Mouse (Mus musculus) spleen, adult 2 months (tissue): ENCODE measurements around the gene Dusp23. TPM values are rescaled to one million over a fixed set of nuclear protein-coding genes. Genes with fewer than 3 reads are reported as not detected.

Experiments
- DNase-seq, 2 experiments: peaks; one replicate each; pipeline versions ENCODE4 v3.0.0 to v3.0.0-alpha.2; 2012 to 2021; ENCODE audit warnings: low spot score in 2 of 2, low read depth in 1 of 2
- H3K27ac ChIP-seq: fragments of 200-500 bp; 2 replicates; pipeline ENCODE4 v1.5.1; 2012; ENCODE audit warnings: low read length, inconsistent platforms; ENCODE audit not compliant: insufficient read depth
- H3K27me3 ChIP-seq: fragments of 200-500 bp; 2 replicates; pipeline ENCODE4 v1.6.1; 2012; ENCODE audit warnings: mild to moderate bottlenecking, moderate library complexity, low read length, inconsistent platforms; ENCODE audit not compliant: control insufficient read depth, insufficient read depth
- H3K36me3 ChIP-seq: fragments of 200-500 bp; 2 replicates; pipeline ENCODE4 v1.6.1; 2012; ENCODE audit warnings: mild to moderate bottlenecking, low read length, inconsistent platforms; ENCODE audit not compliant: control insufficient read depth, insufficient read depth
- H3K4me1 ChIP-seq: fragments of 200-500 bp; 2 replicates; pipeline ENCODE4 v1.6.1; 2011; ENCODE audit warnings: inconsistent platforms; ENCODE audit not compliant: control insufficient read depth, insufficient read depth, insufficient read length
- H3K4me3 ChIP-seq: fragments of 200-500 bp; 2 replicates; pipeline ENCODE4 v1.5.1; 2011; ENCODE audit warnings: mild to moderate bottlenecking, inconsistent platforms; ENCODE audit not compliant: insufficient read depth, insufficient read length; ENCODE audit errors: extremely low read depth
- CTCF ChIP-seq: fragments of 200-500 bp; IDR thresholded peaks from 2 replicates; pipeline ENCODE4 v1.5.1; 2011; ENCODE audit warnings: mild to moderate bottlenecking, inconsistent platforms; ENCODE audit not compliant: insufficient read depth, insufficient read length, insufficient replicate concordance; ENCODE audit errors: extremely low read depth
- POLR2A ChIP-seq: fragments of 200-500 bp; IDR thresholded peaks from 2 replicates; pipeline ENCODE4 v1.6.1; 2011; ENCODE audit warnings: low read depth, low read length, inconsistent platforms
- WGBS: fragments of 180-500 bp; shearing (Covaris S2); methylation state at CpG from one replicate; pipeline ENCODE4 v1.1.7; 2018; 5-methylcytosine and 5-hydroxymethylcytosine counted together
- polyA plus RNA-seq: library from polyadenylated mRNA; depleted of rRNA; stranded (reverse); fragments of >200 nt; gene quantifications from 2 replicates; pipeline ENCODE4 v1.2.3, GENCODE M21; 2012

Gene Dusp23
- polyA plus RNA-seq, 1 experiment, result 11.4 TPM

- DNase-seq, result no peak
- no peaks in the 10 kb centered on the region for H3K27me3 ChIP-seq
- no peak overlapping the region for H3K27ac ChIP-seq
- H3K36me3 ChIP-seq, result no peaks in the 10 kb centered on the region
- no peaks in the 10 kb centered on the region for H3K4me1 ChIP-seq
- TF ChIP-seq POLR2A (no peak), CTCF (no peak)
- WGBS, result 42% methylated on average over 6 of the region's 6 CpGs
- no peak overlapping the region for H3K4me3 ChIP-seq
These were observed 21.1 kb upstream of the Dusp23 start for GRCm38 (mm10) chr1:172653900-172654299.

- WGBS, result 87% methylated on average over 18 of the region's 18 CpGs
- no peak for DNase-seq
- TF ChIP-seq CTCF, result no peak
- H3K27me3 ChIP-seq, result no peaks in the 10 kb centered on the region
- no peak overlapping the region for H3K27ac ChIP-seq
- no peak overlapping the region for H3K4me3 ChIP-seq
- H3K4me1 ChIP-seq, result no peaks in the 10 kb centered on the region
- H3K36me3 ChIP-seq, result no peaks in the 10 kb centered on the region
These were observed 19.4 kb upstream of the Dusp23 start for GRCm38 (mm10) chr1:172652040-172652662.

- no peak for TF ChIP-seq CTCF
- TF ChIP-seq POLR2A, result no peak
- no peaks in the 10 kb centered on the region for H3K36me3 ChIP-seq
- 72% methylated on average over 10 of the region's 10 CpGs for WGBS
- no peak for DNase-seq
- H3K4me3 ChIP-seq, result no peak overlapping the region
- no peaks in the 10 kb centered on the region for H3K27me3 ChIP-seq
- H3K27ac ChIP-seq, result no peak overlapping the region
- no peaks in the 10 kb centered on the region for H3K4me1 ChIP-seq
These were observed 18.7 kb upstream of the Dusp23 start for GRCm38 (mm10) chr1:172651288-172651987.

GRCm38 (mm10) chr1:172650519-172651287, 17.9 kb upstream of the Dusp23 start:
- WGBS, result 71% methylated on average over 8 of the region's 8 CpGs
- Histone ChIP-seq H3K36me3 (no peaks in the 10 kb centered on the region), H3K27me3 (no peaks in the 10 kb centered on the region), H3K4me1 (no peaks in the 10 kb centered on the region), H3K27ac (no peak overlapping the region), H3K4me3 (no peak overlapping the region)
- TF ChIP-seq POLR2A (no peak), CTCF (peak; percentile 6; the same call in 1 of the 2 replicates)
- DNase-seq, result peak in 1 of 2 experiments; percentile 16

GRCm38 (mm10) chr1:172649396-172649795, 16.6 kb upstream of the Dusp23 start:
- DNase-seq, result no peak
- WGBS, result 80% methylated on average over 9 of the region's 9 CpGs
- no peaks in the 10 kb centered on the region for H3K4me1 ChIP-seq
- H3K27ac ChIP-seq, result no peak overlapping the region
- H3K4me3 ChIP-seq, result no peak overlapping the region
- no peaks in the 10 kb centered on the region for H3K36me3 ChIP-seq
- H3K27me3 ChIP-seq, result no peaks in the 10 kb centered on the region
- TF ChIP-seq CTCF (no peak), POLR2A (no peak)

GRCm38 (mm10) chr1:172647236-172647635, 14.5 kb upstream of the Dusp23 start:
- no peaks in the 10 kb centered on the region for H3K4me1 ChIP-seq
- 61% methylated on average over 4 of the region's 4 CpGs for WGBS
- DNase-seq, result no peak
- H3K4me3 ChIP-seq, result no peak overlapping the region
- no peaks in the 10 kb centered on the region for H3K27me3 ChIP-seq
- H3K27ac ChIP-seq, result no peak overlapping the region
- H3K36me3 ChIP-seq, result no peaks in the 10 kb centered on the region
- TF ChIP-seq CTCF (no peak), POLR2A (no peak)

GRCm38 (mm10) chr1:172638781-172639180, 6.0 kb upstream of the Dusp23 start:
- 80% methylated on average over 2 of the region's 2 CpGs for WGBS
- H3K27me3 ChIP-seq, result no peaks in the 10 kb centered on the region
- H3K36me3 ChIP-seq, result no peaks in the 10 kb centered on the region
- no peaks in the 10 kb centered on the region for H3K4me1 ChIP-seq
- no peak overlapping the region for H3K27ac ChIP-seq
- no peak for TF ChIP-seq POLR2A
- TF ChIP-seq CTCF, result no peak
- H3K4me3 ChIP-seq, result no peak overlapping the region
- DNase-seq, result no peak
